Mouse (Mus musculus): ENCODE data around the gene Ncbp3.

DNA sequence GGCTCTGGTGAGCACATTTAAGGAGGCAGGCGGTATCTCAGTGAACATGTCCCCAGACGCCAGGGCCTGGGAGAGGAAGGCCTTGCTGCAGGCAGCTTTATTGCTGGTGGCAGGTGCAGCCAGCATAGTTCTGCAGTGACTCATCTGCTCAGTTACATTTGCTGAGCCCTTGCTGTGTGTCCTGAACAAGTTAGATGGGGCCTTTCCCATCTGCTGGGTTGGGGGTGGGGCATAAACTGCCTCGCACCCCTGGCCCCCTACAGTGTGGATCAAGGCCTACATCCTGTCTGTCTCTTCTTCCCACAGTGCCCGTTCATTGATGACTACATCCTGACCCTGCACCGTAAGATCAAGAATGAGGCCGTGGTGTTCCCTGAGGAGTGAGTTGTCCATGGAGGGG lies 10.7 kb upstream of the Ncbp3 start:
- TF ChIP-seq CTCF (IDR thresholded peaks at IDR 0.05; ENCODE audit: low read depth, low read length) (no peak), TAL1 (conservative IDR thresholded peaks at IDR 0.05; ENCODE audit: low read depth, low read length) (no peak), POLR2AphosphoS5 (IDR thresholded peaks at IDR 0.05; ENCODE audit: insufficient replicate concordance, low read depth, low read length) (no peak)
